Mouse (Mus musculus) layer of hippocampus, postnatal 36 days (tissue): Measurements from ENCODE around the gene Kcnip4. TPM values are rescaled to one million over a fixed set of nuclear protein-coding genes. Genes with fewer than 3 reads are reported as not detected.
A peak's percentile ranks its signal among the peaks of the same experiment; 100 is the strongest.

Experiments used
- DNase-seq, 2 experiments: peaks; one replicate each; pipeline ENCODE4 v3.0.0; 2022
- total RNA-seq, 2 experiments: library from RNA; stranded (reverse); gene quantifications; 2 replicates each; pipeline ENCODE4 v1.2.3; 2021

Kcnip4 gene
- total RNA-seq, 2 experiments from 2014 or later, result 51.7 to 52.6 TPM

GRCm38 (mm10) chr5:48544784-48545734, 979.6 kb downstream of the Kcnip4 start:
- no peak for DNase-seq

GRCm38 (mm10) chr5:48518035-48518434, 1006.7 kb downstream of the Kcnip4 start:
- no peak for DNase-seq

DNA sequence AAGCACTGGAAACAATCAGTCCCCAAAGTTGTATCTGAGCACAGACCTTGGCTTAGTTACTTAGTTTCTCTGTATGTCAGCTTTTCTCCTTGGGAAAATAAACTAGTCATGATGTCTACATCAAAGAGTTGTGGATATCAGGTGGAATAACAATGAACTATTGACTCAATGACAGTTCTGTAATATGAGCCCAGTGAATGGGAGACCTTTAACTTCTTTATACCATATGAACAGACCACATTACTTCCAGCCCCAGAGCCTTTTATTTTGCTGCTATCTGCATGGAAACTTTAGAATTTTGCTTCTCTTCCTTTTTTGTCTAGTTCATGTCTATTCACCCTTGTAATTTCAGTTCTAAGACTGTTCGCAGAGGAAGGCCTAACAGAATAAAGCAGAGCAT, 1011.4 kb downstream of the Kcnip4 start:
- DNase-seq, result no peak

DNA sequence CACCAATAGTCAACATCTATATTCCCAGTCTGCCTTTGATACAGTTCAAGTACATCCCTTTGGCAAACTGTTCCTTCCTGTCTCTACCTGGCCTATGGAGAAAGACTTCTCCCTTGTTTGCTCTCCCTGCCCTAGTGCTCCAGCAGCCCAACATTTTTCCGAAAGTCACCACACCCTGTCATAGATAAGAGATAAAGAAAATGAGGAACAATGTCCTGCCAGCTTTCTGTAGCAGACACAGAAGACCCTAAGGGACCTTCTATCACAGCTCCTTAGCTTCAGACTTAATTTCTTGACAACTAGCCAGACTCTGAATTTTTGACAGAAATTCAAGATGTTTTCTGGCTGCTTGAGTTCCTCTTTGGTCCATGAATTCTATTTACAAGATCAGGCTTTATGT, 1013.4 kb downstream of the Kcnip4 start:
- no peak for DNase-seq

- DNase-seq, result no peak
These were observed 1014.5 kb downstream of the Kcnip4 start for GRCm38 (mm10) chr5:48510241-48510640.

- peak; percentile 15 to 39 for DNase-seq
These were observed 1015.3 kb downstream of the Kcnip4 start for GRCm38 (mm10) chr5:48509194-48509930.

- no peak for DNase-seq
These were observed 1021.6 kb downstream of the Kcnip4 start for GRCm38 (mm10) chr5:48503094-48503493.

- no peak for DNase-seq
These were observed 1022.3 kb downstream of the Kcnip4 start for GRCm38 (mm10) chr5:48502442-48502841.

- DNase-seq, result no peak
These were observed 1024.5 kb downstream of the Kcnip4 start for GRCm38 (mm10) chr5:48500204-48500603.

DNA sequence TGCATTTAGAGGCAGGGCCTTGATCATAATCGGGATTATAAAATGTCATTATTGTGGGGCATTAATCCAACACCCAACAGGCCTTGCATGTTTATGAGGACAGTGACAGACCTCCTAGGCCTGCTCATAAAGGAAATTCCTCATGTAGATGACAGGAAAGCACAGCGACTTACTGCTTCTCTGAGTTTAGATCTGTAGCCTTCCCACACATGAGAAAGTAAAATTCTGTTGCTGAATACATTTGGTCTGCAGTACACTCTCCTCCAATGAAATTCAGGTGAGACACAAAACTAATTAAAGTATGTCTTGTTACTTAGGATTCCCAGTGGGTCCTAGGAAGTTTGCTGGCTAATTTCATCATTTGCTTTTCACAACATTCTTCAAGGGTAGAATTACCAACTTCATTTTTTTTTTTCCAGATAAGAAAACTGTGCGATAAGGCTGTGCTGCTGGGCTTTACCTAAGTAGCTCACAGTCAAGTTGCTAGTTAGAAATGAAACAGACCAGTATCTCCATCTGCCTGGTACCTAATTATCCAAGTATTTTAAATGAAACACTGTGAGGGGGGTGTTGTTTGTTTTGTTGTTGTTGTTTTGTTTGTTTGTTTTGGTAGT, 1033.7 kb downstream of the Kcnip4 start:
- DNase-seq, result no peak

GRCm38 (mm10) chr5:48489549-48490288, 1035.0 kb downstream of the Kcnip4 start:
- no peak for DNase-seq

DNA sequence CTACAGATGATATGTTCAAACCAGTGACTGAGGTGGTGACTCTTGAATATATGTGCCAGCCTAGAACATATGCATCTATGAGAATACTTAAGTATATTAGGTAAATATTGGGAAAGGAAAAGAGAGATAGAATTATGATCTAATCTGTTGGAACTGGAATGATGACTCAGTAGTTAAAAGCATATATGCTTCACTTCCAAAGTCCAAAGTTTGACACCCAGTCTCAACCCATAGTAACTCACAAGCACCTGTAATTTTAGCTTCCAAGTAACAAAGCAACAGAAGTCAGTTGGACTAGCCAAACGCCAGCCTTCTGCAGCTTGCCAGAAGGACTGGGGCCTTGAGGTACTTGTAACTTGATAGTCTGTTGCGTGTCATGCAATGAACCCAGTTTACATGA, 1041.6 kb downstream of the Kcnip4 start:
- DNase-seq, result no peak

- no peak for DNase-seq
These were observed 1064.5 kb downstream of the Kcnip4 start for GRCm38 (mm10) chr5:48460221-48460620.

DNA sequence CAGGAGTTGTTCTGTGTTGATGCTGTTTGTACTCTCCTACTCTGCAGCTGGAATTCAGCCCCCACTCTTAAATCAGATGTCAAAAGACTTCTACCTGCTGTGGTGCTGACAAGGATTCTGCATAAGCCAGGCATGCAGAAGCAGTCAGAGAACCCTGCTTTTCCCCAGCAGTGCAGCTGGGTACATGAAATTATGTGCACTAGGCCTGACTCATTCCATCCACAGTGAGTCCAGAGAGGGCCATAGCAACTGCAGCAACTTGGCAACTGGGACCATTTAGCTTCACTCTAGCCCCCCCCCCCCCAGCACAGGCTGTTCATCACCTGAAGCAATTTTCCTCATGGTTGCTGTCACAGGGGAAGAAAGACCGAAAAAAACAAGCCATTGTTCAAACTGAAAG, 1075.8 kb downstream of the Kcnip4 start:
- DNase-seq, result no peak

DNA sequence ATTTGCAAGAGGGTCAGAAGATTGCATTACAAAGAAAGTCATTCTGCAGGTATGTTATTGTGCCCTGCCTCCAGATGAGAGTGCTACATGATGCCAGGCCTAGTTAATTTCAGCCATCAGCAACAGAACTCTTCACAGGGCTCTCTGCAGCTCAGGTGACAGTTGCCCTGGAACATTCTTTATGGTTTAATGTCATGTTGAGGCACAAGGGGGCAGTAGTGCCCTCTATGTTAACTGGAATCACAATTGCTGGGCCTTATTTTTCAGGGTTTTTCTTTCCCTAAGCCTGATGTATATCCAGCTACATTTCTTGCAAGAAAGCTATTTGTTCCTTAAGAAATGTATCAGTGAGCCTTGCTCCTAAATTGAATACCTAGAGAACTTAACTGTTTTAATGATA, 1094.2 kb downstream of the Kcnip4 start:
- DNase-seq, result peak; percentile 10 to 29

DNA sequence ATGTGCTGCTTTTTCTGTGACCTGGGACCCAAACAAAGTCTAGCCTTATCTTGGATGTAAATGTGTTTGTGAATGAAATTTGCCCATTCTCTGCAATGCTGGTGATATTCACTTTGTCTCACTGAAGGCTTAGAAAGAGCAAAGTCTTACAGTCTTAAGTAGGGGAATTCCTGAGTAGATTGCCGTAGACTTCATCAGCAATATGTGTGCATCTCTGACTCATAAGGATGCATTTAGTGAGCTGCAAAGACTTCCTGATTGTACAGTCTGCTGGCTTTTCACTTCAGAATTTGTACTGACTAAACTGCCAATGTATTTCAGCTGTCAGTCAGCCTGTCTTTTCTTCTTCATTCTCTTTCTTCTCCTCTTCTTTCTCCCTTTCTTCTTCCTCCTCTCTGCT, 1102.8 kb downstream of the Kcnip4 start:
- DNase-seq, result no peak

- no peak for DNase-seq
These were observed 1105.0 kb downstream of the Kcnip4 start for GRCm38 (mm10) chr5:48419741-48420140.

- no peak for DNase-seq
These were observed 1112.4 kb downstream of the Kcnip4 start for GRCm38 (mm10) chr5:48412261-48412660.

- DNase-seq, result no peak
These were observed 1113.2 kb downstream of the Kcnip4 start for GRCm38 (mm10) chr5:48411462-48411861.

DNA sequence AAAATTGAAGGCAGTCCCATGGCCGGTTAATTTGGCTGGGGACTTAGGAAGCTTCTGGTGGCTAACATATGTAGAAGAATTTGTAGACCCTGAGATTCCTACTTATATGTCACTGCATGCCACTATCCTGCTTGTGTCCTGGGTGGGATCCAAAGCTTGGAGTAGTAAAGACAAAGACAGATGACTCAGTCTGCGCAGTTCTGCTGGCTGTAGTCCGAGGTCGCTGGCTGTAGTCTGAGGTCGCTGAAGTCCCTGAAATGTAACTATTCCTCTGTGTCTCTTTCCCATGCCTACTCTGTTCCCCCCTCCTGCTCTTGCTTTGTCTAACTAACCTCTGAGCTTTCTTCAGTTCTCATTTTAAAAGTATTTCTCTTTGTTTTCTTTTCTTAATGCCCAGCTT, 1114.4 kb downstream of the Kcnip4 start:
- DNase-seq, result no peak

DNA sequence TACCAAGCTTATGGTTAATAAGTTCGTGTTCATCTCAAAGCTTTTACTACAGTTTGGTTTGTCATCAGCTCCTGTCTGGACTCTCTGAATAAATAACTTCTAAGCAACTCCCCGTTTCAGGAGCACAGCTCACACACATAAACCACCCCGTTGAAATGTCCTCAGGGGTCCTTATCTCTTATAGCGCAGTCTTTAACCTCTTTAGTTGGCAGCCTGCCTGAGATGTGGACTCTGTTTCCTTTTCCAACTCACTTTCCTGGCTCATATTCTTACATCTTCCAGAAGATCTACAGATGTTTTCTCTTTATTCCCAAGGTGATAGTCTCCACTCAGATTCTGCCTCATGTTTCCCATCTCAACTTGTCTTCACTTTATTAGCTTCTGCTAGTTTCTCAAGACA, 1116.4 kb downstream of the Kcnip4 start:
- DNase-seq, result no peak

DNA sequence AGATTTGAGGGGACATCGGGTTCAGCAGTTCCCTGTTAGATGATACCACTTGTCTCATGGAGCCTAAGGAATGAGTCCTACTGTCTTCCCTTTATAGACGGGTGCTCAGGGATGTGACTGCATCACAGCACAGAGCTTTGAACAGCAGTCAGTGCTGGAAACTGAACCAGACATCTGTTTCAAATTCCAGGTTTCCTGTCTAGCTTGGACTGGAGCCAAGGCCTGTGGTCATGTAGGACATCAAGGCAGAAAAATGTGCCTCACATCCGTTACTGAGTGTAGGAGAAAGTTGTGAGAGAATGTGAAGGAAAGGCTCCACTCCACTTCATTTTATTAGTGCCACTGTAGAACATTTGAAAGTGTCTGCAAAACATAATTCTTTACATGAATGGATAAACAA, 1122.2 kb downstream of the Kcnip4 start:
- DNase-seq, result no peak
